Mouse (Mus musculus) lung, postnatal 14 days (tissue): Measurements from ENCODE around the gene Fut9.

Experiments used
- DNase-seq: peaks from one replicate; pipeline ENCODE4 v3.0.0; 2021

Gene Fut9

DNA sequence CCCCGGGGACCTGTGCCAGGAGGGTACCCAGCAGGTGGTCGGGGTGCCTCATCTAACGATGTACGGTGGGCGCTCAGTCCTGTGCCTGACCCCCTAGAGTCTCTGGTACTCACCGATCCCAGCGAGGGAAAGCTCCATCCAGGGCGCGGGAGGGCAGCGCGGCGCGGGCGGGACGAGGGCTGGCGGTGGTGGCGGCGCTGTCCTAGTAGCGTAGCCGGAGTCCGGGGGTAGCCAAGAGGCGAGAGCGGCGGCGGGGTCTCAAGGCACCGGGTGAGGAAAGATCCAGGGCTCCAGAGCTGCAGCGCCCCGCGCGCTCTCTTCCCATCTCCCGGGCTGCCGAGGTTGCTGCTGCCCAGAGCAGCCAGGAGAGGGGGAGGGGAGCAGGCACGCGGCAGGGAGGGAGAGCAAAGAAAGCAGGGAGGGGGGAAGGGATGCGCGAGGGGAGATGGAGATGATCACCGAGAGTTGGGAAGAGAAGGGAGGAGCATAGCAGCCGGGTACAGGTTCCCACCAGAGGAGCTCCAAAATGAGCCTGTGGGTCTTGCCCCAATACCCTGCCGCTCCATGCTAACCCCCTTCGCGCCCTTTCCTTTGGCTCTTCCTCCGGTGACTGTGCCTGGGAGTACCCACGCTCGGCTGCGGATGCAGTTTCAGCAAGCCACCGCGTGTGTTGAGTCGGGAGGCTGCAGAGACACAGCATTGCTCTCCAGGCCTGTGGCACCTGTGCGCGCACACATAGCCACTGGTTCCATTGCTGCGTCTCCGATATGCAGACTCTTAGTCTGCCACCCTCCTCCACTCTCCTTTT lies at the start of gene Fut9:
Gene Fut9, minus strand, starts transcription at position 769 of the 808 bp plus-strand sequence.
- no peak for DNase-seq

DNA sequence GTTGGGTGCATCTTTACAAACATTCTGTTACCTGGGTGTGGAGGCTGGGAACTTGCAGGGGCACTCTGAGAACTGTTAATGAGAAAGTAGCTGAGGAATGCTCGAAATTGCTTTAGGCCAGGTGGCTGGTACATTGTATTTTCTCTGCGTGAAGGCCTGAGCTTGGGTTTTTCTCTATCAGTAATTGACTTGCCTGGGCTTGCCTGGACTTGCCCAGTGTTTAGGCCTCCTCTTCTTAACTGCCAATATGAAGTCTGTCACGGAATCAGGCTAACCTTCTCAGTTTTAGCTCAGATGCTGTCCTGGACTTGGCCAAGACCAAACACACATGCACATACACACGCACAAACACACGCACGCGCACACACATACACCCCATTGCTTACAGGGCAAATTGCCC lies 15.7 kb upstream of the Fut9 start:
- no peak for DNase-seq

DNA sequence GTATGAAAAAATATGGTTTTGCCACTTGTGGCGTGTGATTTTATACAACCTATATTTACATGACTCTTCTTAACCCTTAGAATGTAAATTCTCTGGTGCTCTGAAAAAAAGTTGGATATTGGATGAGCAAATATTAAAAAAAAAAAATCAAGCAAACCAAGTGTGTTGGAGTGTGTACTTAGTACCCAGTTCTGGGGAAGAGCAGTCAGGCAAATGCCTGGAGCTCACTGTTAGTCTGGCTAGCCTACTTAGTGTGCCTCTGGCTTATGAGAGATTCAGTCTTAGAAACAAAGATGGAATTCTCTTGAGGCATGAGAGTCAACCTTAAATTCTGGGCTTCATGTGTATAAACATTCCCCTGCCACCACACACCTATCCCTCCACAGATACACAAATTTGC lies 13.3 kb upstream of the Fut9 start:
- no peak for DNase-seq

DNA sequence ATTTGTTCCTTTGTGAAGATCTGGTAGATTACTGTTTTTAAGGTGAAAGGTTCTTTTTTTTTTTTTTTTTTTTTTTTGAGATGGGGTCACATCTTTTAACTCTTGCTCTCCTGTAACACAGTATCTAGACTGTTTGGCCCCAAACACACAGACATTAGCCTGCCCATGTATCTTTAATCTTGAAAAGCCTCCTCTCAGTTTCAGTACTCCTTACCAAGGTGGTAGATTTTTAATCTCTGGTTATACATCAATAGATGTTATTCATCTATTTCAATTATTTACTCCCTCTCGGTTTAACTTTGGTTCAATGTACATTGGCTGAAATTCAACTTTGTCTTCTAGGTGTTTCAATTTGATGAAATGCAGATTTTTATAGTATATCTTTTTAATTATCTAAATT lies 10.0 kb upstream of the Fut9 start:
- no peak for DNase-seq

DNA sequence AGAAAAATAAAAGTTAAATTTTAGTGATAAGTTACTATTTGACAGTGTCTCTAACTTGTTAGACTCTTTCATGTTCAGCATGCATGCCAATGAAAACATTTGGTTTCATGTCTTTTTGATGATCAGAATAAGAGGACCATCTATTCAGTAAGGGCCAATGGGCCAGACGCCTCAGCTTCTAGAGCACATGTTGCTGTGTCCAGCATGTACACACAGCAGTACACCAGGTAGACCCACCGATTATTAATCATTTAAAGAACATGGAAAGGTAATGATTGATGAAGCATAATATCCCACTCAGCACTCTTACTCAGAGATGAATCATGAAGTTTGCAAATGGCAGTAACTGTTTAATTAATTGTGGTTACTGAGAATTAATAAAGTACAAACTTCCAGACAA lies 1.7 kb upstream of the Fut9 start:
- no peak for DNase-seq

DNA sequence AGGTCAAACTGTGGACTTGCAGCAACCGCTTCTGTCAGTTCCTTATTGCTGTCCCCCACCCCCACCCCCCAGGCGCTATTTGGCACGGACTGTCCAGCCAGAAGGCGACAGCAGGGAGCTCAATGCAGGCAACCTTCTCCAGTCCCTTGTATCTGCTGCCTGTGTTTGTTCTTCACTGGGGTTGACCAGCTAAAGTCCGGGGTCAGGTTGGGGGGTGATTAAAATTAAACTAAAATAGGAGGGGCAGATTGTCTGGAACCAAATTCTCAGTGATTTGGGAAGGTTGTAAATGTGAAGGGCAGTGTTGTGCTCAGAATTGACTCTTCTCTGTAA lies 206 bp upstream of the Fut9 start:
- no peak for DNase-seq

DNA sequence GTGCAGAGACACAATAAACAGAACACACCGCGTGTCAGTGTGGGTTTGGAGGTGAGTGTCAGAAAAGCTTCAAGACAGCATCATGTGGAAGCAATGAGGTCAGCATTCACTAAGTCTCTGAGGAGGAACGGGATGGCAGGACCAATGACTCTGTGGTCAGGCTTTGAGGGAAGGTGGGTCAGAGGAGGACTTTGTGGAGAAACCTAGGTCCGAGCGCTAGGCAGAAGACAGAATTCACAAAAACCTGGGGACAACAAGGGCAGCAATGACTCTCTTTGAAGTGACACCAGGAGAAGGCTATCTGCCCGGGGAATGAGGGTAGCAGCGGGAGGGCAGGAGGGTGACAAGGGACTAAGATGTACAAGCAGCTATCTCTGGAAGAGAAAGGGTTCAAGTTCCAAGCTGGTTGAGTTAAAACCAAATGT lies 981 bp downstream of the Fut9 start:
- DNase-seq, result no peak

DNA sequence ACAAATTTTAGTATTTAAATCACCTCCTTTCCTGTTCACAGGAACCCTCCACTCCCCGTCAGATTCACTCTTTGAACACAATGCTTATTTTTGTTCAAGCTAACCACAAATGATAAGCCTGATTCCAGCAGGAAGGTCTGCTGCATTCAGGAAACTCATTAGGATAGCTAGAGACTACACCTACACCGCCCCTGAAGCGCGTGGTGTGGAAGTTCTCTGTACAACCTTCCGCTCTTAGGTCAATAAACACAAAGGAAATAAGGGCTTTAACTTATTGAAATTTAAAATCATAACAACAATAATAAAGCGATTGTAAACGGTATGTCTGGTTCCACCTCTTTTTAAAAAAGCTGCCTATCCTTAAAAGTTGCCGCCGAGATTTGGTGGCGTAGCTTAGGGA lies 1.6 kb downstream of the Fut9 start:
- no peak for DNase-seq

DNA sequence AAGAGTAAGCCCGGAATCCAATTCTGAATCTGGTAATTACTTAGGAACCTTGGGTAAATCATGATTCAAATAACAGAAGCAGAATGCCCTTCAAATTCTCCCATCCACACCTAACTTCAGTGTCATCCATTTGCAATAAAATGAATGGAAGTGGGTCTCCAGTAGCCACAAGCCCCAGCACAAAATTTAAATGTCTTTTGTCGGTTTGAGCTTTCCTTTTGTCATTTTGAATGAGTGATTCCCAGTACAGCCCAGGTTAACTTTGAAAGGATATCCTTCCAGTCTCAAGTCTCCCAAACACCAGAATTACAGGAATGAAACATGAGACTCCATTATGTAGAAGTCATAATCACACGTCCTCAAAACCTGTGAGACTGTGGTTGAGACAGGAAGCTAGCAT lies 3.9 kb downstream of the Fut9 start:
- DNase-seq, result no peak

DNA sequence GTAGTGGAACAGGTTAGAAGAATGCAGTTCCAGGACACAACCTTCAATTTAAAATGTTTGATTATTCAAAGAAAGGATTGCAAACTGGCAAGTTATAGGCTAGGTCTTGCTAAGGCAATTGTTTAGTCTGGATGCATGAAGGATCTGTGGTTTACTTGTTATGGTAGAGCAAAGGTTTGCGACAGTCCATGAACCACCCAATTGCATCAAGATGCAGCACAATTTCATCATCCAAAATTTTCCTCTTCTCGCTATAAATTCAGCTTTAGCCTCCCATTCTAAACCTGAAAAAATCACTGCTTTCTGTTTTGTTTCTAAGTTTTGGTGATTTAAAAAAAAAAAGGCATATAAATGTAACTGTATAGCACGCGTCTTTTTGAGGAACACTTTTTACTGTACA lies 14.8 kb downstream of the Fut9 start:
- no peak for DNase-seq

DNA sequence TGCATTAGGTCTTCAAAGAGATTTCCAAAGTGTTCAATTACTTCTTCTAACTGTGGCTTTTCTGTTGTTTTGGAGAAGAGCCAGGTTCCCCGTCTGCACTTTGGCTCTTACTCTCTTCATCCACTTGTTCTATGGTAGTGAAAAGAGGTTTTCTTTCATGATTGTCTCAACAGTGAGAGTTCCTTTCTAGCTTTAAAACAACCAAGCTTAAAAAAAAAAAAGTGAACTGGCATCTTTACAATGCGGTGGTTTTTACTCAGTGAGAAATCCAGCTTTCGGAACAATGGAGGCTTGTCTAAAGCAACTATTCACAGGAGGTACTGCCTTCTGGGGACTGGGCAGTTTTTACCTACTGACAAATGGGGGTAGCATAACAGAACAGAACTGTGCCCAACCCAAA lies 31.4 kb downstream of the Fut9 start:
- no peak for DNase-seq

DNA sequence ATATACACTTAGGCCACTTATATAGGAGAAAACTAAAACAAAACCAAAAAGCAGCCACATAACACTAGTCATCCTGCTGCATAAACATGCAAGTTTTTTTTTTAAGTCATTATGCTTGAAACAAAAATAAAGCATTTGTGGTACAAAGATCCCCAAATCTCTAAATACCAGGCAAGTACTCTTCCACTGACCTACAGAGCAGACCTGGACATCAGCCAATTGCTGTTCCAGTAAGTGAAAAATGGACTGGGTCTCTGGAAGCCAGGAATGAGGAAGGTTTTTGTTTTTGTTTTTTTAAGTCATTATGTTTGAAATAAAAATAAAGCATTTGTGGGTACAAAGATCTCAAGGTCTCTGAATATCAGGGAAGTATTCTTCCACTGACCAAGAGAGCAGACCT lies 37.0 kb downstream of the Fut9 start:
- DNase-seq, result no peak

DNA sequence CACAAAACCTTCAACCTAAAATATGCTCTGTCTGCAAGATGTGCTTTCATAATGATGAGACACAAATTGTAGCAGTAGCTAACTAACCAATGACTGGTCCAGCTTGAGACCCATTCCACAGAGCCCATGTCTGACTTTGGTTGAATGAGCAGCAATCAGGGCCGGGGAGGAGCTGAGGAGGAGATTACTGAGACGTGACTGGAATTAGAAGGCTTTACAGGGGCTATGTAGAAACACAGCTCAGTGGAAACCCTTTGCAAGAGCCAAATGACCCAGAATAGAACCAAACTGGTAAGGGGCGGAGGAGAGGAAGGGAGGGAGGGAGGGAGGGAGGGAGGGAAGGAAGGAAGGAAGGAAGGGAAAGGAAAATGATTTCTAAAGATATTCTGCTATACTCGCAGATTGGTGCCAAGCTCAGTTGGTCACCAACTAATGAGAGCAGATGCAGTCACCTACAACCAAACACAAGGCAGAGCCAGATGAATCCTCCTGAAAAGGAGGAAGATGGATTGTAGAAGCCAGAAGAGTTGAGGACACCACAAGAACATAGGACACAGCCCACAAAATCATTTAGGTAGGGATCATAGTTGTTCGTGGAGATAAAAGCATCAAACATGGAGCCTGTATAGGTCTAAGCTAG lies 42.0 kb downstream of the Fut9 start:
- DNase-seq, result no peak

DNA sequence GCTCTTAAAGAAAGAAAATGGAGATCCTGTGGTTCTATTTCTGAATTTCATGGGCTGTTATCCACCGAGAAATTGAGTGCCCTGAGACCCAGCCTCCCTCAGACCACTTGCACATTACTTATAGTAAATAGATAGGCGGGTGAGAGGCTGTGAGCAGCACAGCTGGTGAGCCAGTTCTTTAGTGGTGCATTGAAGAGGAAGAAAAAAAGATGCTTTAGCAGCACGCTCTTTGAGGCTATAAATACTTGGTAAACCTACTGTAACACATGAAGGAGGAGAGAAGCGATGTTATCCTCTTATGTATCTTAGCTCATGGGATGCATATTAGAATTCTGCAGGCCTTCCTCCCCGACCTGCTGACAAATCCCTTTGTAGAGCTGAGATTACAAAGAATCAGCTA lies 58.5 kb downstream of the Fut9 start:
- no peak for DNase-seq

DNA sequence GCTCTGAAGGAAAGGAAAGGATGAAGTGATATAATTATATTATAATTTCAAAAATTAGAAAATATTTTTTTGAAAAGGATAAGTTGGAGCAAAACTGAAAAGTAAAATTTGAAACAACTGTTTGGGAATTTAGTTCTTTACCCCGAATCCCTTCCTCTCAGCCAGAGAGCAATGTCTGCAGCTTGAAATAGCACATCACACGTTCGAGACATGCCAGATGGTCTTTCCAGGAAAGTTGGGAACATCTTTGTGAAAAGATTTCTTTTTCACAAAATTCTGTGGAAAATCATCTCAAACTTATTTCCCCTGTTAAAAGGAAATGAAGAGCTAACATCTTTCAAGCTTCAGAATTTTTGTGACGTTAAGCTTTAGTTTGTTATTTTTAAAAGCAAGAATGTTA lies 61.3 kb downstream of the Fut9 start:
- DNase-seq, result no peak

DNA sequence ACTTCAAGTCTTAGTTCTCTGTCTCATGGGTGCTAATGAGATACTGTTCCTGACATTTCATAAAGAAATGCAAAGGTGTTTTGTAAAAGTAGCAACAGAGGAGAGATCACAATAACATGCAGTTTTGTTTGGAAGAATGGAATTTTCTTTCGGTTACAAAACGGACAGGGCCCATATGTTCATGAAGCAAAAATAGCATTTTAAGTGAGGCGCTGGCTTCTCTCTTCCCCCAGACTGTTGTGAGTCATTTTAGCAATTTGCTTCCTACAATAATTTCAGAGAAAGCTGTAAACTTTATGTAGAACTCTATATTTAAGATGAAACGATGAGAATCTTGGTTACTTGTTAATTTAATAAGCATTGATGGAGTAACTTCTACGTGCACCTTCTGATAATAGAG lies 78.5 kb downstream of the Fut9 start:
- DNase-seq, result no peak

DNA sequence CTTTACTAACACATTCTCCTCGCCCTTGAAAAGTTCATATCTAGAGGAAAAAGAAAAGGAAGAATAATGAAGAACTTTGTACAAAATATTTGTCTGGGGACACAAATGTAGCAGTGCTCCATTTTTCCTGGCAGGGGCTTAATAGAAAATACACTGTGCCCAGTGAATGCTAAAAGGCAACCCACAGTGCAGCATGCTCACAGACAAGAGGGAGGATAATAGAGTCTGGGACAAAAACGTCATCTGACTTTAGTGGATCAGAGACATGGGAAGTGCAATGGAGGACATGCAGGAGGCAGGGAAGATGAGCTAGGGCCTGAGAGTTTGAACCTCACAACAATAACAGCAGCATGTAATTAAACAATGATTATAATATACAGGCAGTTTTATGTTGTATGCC lies 86.1 kb downstream of the Fut9 start:
- DNase-seq, result no peak

DNA sequence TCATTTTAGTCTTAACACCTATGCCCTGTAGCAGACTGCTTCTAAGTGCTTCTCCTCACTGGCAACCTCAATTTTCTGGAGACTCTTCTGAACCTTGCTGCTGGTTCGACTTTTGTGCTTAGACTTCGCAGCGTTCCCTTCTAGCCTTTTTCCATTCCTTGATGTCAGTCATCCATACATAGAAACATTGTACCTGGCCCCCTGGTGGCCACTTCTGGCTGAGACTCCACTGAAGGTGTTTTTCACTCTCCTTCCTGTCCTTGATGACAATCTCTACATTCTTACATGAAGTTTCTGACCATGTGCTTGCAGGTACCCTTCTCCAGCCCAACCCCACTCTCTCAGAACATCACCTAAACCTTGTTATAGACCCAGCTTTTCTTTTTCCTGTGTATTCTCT lies 115.1 kb downstream of the Fut9 start:
- no peak for DNase-seq

DNA sequence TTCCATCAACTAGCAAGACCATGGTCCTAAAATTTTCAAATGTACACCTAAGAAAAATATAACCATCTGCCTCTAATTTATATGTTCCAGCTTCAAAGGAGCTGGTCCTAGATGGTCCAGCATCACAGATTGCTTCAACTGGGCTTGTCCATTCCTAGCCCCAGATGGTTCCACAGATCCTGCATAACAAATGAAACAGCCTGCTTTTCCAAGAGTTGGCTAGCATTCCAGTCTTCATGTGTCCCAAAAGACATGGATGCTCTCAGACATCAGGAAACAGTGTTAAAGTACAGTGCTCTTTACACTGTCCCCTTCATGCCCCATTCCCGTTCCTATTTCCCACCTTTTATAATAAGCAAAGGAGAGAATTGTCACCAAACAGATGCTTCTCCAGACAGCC lies 135.8 kb downstream of the Fut9 start:
- DNase-seq, result no peak

DNA sequence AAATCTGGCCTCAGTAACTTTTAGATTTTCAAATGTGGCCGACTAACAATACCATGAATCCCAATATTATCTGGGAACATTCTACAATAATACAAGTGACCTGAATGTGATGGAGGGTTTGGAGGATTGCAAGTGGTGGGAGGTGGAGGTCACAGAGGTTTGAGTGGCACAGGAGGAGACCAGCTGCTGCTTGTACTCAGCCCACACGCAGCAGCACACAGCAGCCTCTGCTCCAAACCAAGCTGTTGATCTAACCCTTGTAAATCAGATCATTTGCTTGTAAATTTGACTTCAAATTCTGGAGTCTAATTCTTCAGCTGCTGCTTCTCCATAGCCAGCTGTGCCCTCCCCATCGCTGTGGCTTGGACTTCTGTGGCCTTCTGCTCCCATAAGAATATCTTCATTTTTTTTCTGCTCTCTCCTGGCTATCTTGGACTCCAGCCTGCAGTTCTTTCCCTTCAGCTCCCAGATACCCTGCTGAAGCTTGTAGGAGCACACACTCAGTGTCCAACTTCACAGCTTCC lies 138.8 kb downstream of the Fut9 start:
- no peak for DNase-seq

DNA sequence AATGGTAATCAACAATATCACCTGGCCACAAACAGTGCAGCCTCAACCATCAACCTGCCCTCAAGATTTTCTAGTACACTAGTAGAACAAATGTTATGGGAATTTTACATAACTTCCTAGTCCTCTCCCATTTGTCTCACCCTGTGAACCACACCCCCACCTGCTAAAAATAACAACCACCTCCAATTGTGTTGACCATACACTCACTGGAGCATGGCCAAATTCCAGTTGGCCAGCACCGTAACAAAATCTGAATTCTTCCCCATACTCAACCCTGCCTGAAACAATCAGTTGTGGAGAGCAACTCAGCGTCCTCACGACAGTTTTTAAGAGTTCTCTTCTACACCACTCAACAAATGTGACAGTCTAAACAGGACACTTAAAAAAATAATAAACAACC lies 141.3 kb downstream of the Fut9 start:
- no peak for DNase-seq

DNA sequence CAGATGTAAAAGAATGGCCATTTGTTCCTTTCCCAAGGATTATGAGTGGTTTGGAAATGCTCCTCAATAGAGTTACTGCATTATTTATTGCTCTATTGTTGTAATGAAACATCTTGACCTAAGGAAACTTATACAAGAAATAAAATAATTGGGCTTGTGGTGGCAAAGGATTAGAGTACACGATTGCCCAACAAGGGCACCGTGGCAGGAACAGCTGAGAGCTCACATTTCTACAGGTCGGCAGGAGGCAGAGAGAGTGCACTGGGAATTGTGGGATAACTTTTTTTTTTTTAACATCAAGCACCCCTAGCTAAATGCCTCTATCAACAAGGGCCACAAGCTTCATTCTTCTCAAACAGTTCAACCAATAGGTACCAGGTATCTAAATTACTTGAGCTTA lies 148.1 kb downstream of the Fut9 start:
- no peak for DNase-seq

DNA sequence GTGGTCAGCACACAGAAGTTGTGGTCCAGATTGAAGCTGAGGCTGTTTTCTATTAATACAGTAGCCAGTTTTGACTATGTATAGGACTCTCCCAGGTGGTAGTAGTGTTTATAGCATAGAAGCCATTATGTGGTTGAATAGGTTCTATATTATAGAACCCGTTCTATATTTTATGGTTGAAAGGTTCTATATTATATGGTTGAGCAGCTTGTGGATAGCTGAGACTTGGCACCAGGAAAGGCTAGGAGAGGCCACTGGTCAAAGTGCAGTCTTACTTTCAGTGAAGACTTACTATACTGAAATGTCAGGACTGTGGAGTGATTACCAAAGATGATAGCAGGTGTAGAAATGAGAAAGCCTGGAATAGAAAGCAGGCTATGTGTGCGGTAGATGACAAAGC lies 151.9 kb downstream of the Fut9 start:
- no peak for DNase-seq

DNA sequence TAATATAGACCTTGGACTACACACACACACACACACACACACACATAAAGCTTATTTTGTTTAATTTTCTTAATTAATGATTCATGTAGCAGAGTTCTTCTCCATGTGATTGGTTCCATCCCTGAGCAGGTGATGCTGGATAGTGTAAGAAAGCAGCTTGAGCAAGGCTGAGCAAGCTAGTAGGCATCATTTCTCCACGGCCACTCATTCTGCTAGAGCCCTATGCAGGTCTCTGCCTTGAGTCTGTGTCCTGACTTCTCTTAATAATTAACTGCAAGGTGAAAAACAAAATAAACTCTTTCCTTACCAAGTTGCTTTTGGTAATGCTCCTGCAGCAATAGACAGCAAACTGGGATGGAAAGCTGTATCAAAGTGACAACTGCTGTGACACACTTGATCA lies 152.5 kb downstream of the Fut9 start:
- no peak for DNase-seq

DNA sequence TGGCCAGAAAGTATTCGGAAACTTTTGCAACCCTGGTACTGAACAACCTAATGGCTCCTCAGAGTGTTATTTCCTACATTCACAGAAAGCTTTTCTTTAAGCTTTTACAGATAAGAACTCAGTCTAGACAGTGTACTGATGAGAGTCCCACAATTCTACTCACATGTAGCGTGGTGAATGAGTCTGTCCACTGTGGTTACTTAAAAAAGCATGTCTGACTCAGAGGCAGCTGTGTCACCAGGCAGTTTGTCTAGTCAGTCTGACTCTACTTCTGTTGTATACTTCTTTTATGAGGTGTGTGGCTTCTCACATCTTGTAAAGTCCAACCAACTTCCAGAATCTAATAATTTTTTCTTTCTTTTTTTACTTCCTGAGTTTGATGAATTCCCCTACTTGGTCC lies 154.5 kb downstream of the Fut9 start:
- no peak for DNase-seq
